Comparison of ENCODE assay signal across 15 mouse cellular contexts in the genomic region with DNA sequence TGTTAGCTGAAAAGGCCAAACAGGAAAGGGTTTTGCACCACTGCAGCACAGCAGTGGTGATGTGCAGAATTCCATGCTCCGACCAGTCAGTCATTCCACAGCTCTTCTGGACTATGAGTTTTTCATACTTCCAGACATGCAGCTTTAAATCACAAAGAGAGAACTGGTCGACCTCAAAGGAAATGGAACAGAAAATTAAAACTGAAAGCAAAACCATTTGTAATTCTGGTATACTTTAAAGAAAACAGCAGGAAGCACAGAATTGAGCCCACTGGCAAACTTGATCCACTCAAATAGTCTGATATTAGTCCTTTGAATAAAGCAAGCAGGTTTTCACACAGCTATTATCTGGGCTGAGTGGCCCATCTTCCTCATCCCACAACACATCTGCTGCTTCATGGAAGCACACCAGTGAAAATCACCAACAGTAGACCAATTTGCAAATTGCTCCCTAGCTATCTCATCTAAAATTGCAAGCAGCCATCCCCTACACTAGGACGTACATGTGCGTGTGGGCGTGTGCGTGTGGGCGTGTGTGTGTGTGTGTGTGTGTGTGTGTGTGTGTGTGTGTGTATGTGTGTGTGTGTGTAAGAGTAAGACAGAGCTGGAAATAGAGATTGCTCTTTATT.
DNase-seq lines count a peak whose midpoint lies in the region; ATAC-seq and TF ChIP-seq lines count a peak whose summit lies in the region.
"Had no signal": no experiment of that assay in that cellular context is flagged by ENCODE, and none has a peak within 500 bp of the region (broad histone marks: within the 10 kb centered on the region; RNA-seq: fewer than 3 reads in every experiment).

No protein-coding gene starts in this region.

- H3K79me2 ChIP-seq in MEL (ENCODE audit: control insufficient read depth, insufficient read depth, low read length, poor library complexity) = no peaks in the 10 kb centered on the region

- no peak for TF ChIP-seq RAD21 in MEL (IDR thresholded peaks at IDR 0.05; ENCODE audit: low read depth, low read length)

- no peaks in the 10 kb centered on the region for H3K9me3 ChIP-seq in MEL (replicated peaks; ENCODE audit: insufficient read depth, low read length)
- no peaks in the 10 kb centered on the region for H3K9me3 ChIP-seq in forebrain, embryonic 11.5 days (ENCODE audit: control insufficient read depth, low read length)
- H3K9me3 ChIP-seq: limb, embryonic 15.5 days had no signal

- 94% methylated on average over 7 of the region's 7 CpGs for WGBS in forebrain, embryonic 11.5 days

- no peak for ATAC-seq in forebrain, embryonic 11.5 days (replicated peaks; ENCODE audit: low FRiP score)
- ATAC-seq: forebrain, postnatal 0 days; hindbrain, postnatal 0 days; Patski had no signal

- H3K4me1 ChIP-seq in MEL (ENCODE audit: control insufficient read depth in 1 of 2, insufficient read depth in 2 of 2, low read length in 2 of 2) = peaks cover 4 to 19% of the 10 kb centered on the region in 2 experiments; a peak in 3 of 4 replicates
- H3K4me1 ChIP-seq in forebrain, embryonic 11.5 days (replicated peaks; ENCODE audit: control insufficient read depth, insufficient read depth, low read length) = no peaks in the 10 kb centered on the region
- H3K4me1 ChIP-seq: limb, embryonic 15.5 days had no signal

- DNase-seq in layer of hippocampus, adult 11-12 months (ENCODE audit: low spot score) = peak; percentile 56
- no peak for DNase-seq in layer of hippocampus, postnatal 25 days (ENCODE audit: extremely low spot score in 1 of 2, low spot score in 1 of 2)
- DNase-seq in 416B (ENCODE audit: low read depth) (peak; percentile 32), MEL (ENCODE audit: low read depth, low spot score) (peak; percentile 25)
- peak; percentile 58 for DNase-seq in layer of hippocampus, adult 9-10 months (ENCODE audit: low spot score)
- DNase-seq in forebrain, embryonic 11.5 days (ENCODE audit: low spot score) = no peak
- no peak for DNase-seq in gastrocnemius, postnatal 4 days (ENCODE audit: low spot score in 2 of 2)
- no peak for DNase-seq in spleen, postnatal 10 days (ENCODE audit: low spot score in 2 of 2)
- DNase-seq: cerebellum, adult 8-10 months; forebrain, postnatal 0 days; lung, adult 18-20 months; thymus, postnatal 25 days had no signal

- H3K4me2 ChIP-seq in forebrain, embryonic 11.5 days (ENCODE audit: low read depth, low read length, severe bottlenecking) = no peak overlapping the region
- H3K4me2 ChIP-seq: limb, embryonic 15.5 days had no signal

- H3K27me3 ChIP-seq in MEL (ENCODE audit: control insufficient read depth in 1 of 2, insufficient read depth in 2 of 2, low read length in 2 of 2) = no peaks in the 10 kb centered on the region
- no peaks in the 10 kb centered on the region for H3K27me3 ChIP-seq in forebrain, embryonic 11.5 days (ENCODE audit: control insufficient read depth, insufficient read depth, low read length)
- H3K27me3 ChIP-seq: limb, embryonic 15.5 days had no signal

- no peak for TF ChIP-seq CTCF in MEL (IDR thresholded peaks at IDR 0.05 in 2 of 3, conservative IDR thresholded peaks at IDR 0.05 in 1 of 3; ENCODE audit: control insufficient read depth in 1 of 3, insufficient read depth in 1 of 3, low read depth in 2 of 3, low read length in 3 of 3, poor library complexity in 1 of 3, severe bottlenecking in 1 of 3)

- no peak overlapping the region for H3K27ac ChIP-seq in MEL (ENCODE audit: control insufficient read depth, low read depth, low read length)
- no peak overlapping the region for H3K27ac ChIP-seq in forebrain, embryonic 11.5 days (ENCODE audit: low read depth, low read length)
- H3K27ac ChIP-seq: hindbrain, postnatal 0 days; limb, embryonic 15.5 days had no signal

- H3K4me3 ChIP-seq in MEL (ENCODE audit: control insufficient read depth in 1 of 2, insufficient read depth in 1 of 2, low read depth in 2 of 2, low read length in 2 of 2) = no peak overlapping the region
- no peak overlapping the region for H3K4me3 ChIP-seq in forebrain, embryonic 11.5 days (ENCODE audit: low read depth, low read length)
- H3K4me3 ChIP-seq: limb, embryonic 15.5 days had no signal

- peak in 1 of 2 experiments; percentile 16; a peak in 1 of 4 replicates for TF ChIP-seq EP300 in MEL (IDR thresholded peaks at IDR 0.05; ENCODE audit: low read depth in 1 of 2, low read length in 2 of 2)

- H3K9ac ChIP-seq in MEL (ENCODE audit: control insufficient read depth, low read depth, low read length, poor library complexity, severe bottlenecking) = no peak overlapping the region
- no peak overlapping the region for H3K9ac ChIP-seq in forebrain, embryonic 11.5 days (ENCODE audit: low read length)
- H3K9ac ChIP-seq: forebrain, postnatal 0 days; limb, embryonic 15.5 days had no signal

- peaks cover 0 to 8% of the 10 kb centered on the region in 2 experiments; a peak in 2 of 4 replicates for H3K36me3 ChIP-seq in MEL (ENCODE audit: control insufficient read depth in 1 of 2, insufficient read depth in 2 of 2, low read length in 2 of 2)
- H3K36me3 ChIP-seq in forebrain, embryonic 11.5 days (ENCODE audit: control insufficient read depth, insufficient read depth, low read length) = no peaks in the 10 kb centered on the region
- H3K36me3 ChIP-seq: limb, embryonic 15.5 days had no signal

- TF ChIP-seq POLR2A in MEL (IDR thresholded peaks at IDR 0.05; ENCODE audit: control insufficient read depth in 1 of 2, insufficient read depth in 1 of 2, low read depth in 1 of 2, low read length in 2 of 2, poor library complexity in 1 of 2) = no peak

TF ChIP-seq in MEL, 35 proteins besides CTCF, POLR2A, EP300 and RAD21:
- TF ChIP-seq NRF1 (IDR thresholded peaks at IDR 0.05; ENCODE audit: insufficient read depth, low read depth, low read length, poor library complexity, severe bottlenecking) = no peak
- no peak for TF ChIP-seq ZC3H11A (IDR thresholded peaks at IDR 0.05; ENCODE audit: low read depth, low read length)
- TF ChIP-seq NELFE (IDR thresholded peaks at IDR 0.05; ENCODE audit: low read depth, low read length) = no peak
- no peak for TF ChIP-seq MAZ (IDR thresholded peaks at IDR 0.05; ENCODE audit: low read depth, low read length)
- TF ChIP-seq SMC3 (IDR thresholded peaks at IDR 0.05; ENCODE audit: low read depth, low read length) = no peak
- TF ChIP-seq CHD1 (IDR thresholded peaks at IDR 0.05; ENCODE audit: low read depth, low read length) = no peak
- TF ChIP-seq UBTF (IDR thresholded peaks at IDR 0.05; ENCODE audit: borderline replicate concordance, insufficient read depth, low read depth, low read length) = no peak
- TF ChIP-seq ZNF384 (IDR thresholded peaks at IDR 0.05; ENCODE audit: low read depth, low read length) = no peak
- no peak for TF ChIP-seq MEF2A (IDR thresholded peaks at IDR 0.05; ENCODE audit: extremely low read depth, insufficient replicate concordance, low read depth, low read length, poor library complexity, severe bottlenecking)
- no peak for TF ChIP-seq MYC (IDR thresholded peaks at IDR 0.05; ENCODE audit: low read depth, low read length)
- no peak for TF ChIP-seq TBP (IDR thresholded peaks at IDR 0.05; ENCODE audit: low read depth, low read length)

Comparison
In these comparisons a context has a peak if more than half of its experiments do, and no peak if none do; other contexts are left out.
1. DNase-seq: peak in layer of hippocampus, adult 11-12 months (single experiment), 416B (single experiment), MEL (single experiment) and layer of hippocampus, adult 9-10 months (single experiment); none in layer of hippocampus, postnatal 25 days (0 of 2), forebrain, embryonic 11.5 days (single experiment), gastrocnemius, postnatal 4 days (0 of 2) and spleen, postnatal 10 days (0 of 2).